Mouse (Mus musculus) gastrocnemius, adult 18-20 months (tissue): ENCODE data around the gene Sbf2. TPM values are rescaled to one million over a fixed set of nuclear protein-coding genes. Genes with fewer than 3 reads are reported as not detected.
"Not testable (repeated sequence)": the region's sequence is repeated elsewhere in the genome, so short reads cannot be mapped to it uniquely, and the experiment has no call there.

Experiments
- DNase-seq: peaks from one replicate; pipeline ENCODE4 v3.0.0; 2021; ENCODE audit warnings: low spot score
- total RNA-seq, 2 experiments: library from RNA; stranded (reverse); gene quantifications; 2 replicates each; pipeline ENCODE4 v1.2.3; 2021

Sbf2 gene
- total RNA-seq, 2 experiments from 2014 or later: 9.1 to 9.3 TPM

- no peak for DNase-seq
These were observed 200.4 kb downstream of the Sbf2 start for GRCm38 (mm10) chr7:110414276-110414675.

- no peak for DNase-seq
These were observed 212.6 kb downstream of the Sbf2 start for GRCm38 (mm10) chr7:110402092-110402491.

DNA sequence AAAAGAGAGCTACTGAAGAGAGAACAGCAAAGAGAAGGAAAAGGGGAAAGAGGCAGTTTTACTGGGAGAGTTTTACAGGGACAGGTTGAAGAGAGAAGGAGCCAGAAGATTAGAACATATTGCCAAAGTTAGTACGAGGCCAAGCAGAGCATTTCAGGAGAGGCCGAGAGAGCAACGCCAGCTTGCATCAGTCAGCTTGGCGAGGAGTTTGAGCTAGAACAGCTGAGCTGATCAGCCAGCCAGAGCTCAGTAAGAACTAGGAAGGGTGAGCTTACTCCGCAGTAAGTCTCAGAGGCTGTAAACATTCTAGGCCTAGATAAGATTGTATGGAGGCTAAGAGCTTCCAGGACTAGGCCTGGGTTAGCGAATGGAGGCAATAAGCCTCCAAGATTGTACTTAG is 222.1 kb downstream of the Sbf2 start:
- DNase-seq: no peak

GRCm38 (mm10) chr7:110391632-110392031 is 223.1 kb downstream of the Sbf2 start:
- DNase-seq: no peak

DNA sequence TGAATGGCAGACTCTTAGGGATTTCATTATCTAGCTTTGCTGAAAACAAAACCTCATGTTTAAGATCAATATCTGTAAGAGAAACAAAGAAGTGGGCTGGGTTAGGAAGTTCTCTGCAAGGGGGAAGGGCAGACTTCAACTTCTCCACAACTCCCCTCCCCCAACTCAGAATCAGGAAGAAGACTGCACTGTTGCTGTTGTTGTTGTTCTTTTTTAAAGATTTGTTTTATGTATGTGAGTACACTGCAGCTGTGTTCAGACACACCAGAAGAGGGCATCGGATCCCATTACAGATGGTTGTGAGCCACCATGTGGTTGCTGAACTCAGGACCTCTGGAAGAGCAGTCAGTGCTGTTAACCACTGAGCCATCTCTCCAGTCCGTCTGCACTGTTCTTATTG is 225.8 kb downstream of the Sbf2 start:
- DNase-seq: not testable (repeated sequence)

DNA sequence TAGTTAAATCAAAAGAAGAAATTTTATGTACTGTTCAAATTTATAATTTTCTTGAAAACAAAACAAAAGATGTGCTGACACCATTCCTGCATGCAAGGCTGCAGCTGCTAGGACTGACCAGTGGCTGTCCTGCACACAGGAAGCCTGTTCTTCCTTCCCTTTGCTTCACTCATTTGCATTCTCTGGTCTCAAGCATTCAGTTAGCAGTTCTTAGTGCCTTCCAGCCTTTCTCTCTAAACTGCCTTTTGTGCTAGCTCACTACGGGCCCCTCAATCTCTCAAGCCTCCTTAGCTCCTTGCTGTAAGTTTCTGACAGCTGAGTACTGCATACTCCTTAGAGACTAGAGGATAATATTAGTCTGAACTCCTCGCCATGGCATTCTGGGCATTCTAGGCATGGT is 227.2 kb downstream of the Sbf2 start:
- no peak for DNase-seq

DNA sequence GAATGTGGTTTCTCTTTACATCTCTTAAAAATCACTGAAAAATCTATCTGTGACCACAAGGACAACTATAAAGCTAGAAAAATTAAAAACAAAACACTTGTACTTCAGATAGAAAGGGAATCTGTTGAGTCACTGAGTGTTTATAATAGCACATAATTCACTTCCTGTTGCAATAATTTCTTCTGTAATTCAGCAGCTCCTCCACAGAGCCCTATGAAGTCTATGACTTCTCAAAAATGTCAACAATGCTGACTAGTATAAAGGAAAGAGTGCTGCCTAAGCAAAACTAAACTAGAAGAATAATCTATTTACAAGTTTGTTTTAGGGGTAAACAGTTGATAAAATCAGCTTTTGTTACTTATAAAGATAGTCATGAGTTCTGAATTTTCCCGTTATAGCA is 229.2 kb downstream of the Sbf2 start:
- no peak for DNase-seq

GRCm38 (mm10) chr7:110384343-110384742 is 230.4 kb downstream of the Sbf2 start:
- no peak for DNase-seq

DNA sequence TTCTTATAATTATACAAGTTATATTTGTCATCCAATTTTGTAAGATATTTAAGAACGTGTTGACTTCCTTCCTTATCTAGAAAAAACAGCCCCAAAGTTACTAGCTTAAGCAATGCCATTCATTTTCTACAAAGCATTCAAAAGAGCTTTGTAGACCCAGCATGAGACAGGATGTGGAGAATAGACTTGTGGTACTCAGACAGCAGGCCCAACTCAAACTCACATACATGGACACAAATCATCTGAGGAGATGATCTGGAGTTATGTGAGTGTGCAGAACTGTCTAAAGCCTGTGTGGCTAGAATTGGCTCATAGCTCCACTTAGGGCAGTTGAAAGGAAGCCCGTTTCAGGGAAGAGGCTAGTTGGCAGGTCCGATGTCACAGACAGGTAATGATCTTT is 233.1 kb downstream of the Sbf2 start:
- DNase-seq: no peak

DNA sequence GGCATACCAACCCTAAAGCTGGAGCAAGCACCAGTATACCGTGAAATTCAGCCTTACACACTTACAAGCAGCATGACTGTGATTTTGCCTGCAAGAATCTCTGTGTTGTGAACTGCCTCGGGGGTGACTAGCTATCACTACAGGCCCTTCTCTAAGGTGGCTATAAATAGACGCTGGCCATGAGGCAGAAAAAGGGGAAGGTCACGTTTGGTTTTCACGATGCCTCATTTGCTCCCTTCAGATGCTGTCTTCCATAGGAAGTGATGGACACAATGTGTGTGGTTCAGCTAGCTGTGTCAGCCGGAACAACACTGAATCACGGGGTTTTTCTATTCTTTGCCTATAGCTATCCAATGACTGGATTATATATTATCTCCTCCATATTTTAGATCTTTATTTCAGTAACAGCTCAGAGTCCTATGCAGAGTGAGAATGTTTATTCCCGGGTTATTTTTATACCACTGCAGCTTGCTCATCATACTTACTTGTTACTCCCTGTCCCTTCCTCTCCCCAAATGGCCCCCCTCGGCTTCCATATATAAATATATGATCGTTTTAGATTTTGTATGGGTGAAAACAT is 235.3 kb downstream of the Sbf2 start:
- no peak for DNase-seq

GRCm38 (mm10) chr7:110372529-110372928 is 242.2 kb downstream of the Sbf2 start:
- DNase-seq: no peak

DNA sequence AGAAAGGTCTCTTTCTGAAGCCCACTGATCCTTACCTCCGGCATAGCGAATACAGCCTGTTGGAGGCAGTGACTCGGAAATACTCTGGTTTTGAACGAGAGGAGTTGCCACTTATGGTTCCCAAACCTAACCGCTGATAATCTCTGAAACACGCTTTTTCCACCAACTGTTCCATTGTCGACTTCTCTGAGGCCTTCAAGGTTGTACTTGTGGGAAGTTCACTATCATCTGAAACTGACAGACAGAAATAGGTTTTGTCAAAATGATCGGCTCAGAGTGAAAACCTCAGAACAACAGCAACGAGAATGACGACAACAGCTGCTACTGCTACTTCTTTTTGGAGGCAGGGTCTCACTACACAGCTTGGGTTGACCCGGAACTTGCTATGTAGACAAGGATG is 252.7 kb downstream of the Sbf2 start:
- DNase-seq: no peak

DNA sequence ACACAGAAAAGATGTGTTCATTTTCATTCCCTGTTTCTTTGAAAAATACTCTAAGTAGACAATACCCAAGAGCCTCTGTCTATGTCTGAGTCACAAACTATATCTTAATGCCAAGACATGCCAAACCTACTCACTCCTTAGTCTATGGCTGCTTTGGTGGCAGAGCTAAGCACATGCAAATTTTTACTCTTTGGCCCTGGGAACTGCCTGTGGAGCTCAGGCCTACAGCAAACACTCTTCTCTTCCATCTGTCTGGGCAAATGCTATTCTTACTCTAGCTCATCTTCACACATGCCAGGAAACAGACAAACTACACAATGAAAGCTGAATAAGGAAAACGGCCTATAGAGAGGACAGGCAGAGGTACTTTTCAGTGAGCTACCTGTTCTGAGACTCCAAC is 253.2 kb downstream of the Sbf2 start:
- no peak for DNase-seq

DNA sequence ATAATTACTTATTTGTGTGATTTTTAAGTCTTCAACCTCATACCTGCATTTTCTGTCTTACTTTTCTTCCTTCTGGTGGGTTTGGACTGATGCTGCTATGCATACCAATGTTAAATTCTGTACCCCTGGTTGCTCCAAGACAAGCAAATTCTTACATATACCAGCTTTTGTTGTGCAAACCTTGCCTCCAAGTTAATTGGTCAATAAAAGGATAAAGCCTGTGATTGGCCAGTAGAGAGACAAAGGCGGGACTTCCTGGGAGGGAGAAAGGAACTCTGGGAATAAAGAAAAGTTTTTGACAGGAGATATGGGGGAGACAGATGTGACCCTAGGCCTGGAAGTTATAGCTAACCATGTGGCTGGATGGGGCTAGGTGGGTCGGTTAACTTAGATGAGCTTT is 255.3 kb downstream of the Sbf2 start:
- no peak for DNase-seq

DNA sequence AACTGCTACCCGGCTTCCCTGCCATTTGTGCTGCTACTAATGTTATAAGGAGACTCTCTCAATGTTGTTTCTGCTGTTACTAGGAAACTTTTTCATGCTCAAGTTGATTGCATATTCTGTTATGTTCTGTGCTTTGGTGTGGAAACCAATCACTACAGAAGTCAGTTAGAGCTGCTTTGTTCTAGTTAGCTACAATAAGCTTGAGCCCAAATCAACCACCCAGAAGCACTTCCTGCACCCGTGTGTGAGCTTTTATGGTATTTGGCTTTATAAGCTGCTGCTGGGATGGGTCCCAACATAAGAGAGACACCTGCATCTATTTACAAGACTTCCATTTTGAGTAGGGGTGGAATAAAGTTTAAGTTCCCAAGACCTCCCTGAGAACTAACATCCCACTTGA is 260.8 kb downstream of the Sbf2 start:
- no peak for DNase-seq

DNA sequence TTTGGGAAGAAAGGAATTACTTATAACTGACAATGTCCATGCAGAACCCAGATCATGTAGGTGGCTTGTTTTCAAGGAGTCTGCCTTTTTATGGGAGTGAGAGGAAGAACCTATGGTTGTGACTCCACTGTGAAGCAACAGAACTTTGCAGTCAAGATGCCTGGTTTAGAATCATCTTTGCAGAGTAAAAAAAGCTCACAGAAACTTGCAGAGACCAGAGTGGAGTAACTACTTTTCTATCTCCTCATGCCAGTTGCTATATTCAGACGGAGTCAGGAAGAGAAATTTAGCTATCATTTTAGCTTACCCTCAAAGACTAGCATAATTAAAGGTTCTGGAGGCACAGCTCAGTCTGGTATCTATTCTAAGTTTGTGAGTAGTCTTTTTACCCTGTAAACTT is 267.5 kb downstream of the Sbf2 start:
- no peak for DNase-seq

- DNase-seq: no peak
These were observed 277.1 kb downstream of the Sbf2 start for GRCm38 (mm10) chr7:110337601-110338000.

DNA sequence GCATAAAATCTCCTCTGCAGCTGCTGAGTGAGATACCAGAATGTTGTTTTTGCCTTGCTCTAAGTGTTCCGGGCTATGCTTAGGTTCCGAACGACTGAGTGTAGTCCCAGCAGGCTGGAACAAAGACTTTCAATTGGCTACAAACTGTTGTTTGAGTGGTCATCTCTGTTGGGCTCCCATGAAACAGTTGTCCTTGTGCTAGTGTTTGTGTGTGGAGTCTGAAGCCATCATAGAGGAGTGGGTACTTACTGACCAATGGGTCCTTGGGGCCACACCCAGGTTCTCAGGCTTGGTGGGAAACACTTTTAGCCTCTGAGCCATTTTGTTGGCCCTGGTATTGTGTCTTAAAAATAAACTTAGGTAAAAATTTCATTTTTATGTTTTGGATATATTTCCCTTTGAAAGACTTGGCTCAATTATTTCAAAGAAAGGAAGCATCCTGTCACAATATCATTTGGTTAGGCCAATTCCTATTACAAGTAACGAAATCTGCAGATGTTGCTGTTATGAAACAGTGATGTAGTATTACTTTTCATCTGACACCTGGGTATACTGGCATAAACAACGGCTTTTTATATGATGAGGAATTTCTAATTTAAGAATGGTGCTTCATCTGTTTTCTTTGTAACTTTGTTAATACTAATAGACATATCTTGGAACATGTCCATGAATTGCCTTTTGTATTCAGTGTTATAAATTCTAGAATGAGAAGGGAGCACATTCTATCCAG is 289.2 kb downstream of the Sbf2 start:
- DNase-seq: no peak

- no peak for DNase-seq
These were observed 289.9 kb downstream of the Sbf2 start for GRCm38 (mm10) chr7:110324852-110325251.

GRCm38 (mm10) chr7:110321106-110321505 is 293.6 kb downstream of the Sbf2 start:
- no peak for DNase-seq

DNA sequence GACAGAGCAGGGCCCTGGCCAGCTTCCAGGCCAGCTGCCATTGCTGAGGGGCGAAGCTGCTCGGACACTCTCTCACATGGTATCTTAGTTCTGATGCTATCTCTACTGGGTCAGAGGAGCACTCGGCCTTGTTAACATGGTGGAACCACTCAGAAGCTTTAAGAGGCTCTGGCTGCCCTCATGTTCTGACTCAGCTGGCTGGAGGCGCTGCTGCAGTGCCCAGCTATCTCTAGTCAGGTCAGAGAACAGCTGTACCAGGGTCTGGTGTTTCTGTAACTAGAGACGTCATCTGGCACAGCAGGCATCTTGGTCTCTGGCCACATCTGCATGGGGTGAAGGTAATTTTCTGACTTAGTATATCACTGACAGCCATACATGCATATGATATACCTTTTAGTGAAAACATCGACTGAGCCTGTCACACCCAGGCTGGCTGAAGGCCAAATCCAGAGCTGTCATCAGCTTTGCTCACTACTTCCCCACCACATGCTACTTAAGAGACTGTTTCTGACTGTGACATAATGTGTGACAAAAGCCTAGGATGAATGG is 295.7 kb downstream of the Sbf2 start:
- DNase-seq: no peak

DNA sequence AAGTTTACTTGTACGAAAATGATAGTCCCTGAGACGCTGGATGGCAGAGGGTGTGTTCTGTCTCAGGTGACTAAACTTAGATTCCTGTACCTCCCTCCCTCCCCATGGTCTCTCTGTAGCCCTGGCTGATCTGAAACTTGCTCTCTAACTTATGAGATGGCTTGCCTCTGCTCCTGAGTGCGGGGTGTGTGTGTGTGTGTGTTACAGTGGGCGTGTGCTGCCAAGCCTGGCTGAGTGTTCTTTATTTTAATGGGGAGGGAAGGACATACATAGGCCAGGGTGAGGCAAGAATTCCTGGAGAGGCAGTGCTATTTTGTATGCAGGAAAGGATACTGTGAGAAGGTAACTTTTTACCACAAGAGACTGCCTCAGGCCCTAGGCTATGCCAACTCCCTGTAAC is 297.3 kb downstream of the Sbf2 start:
- no peak for DNase-seq

GRCm38 (mm10) chr7:110315352-110315751 is 299.4 kb downstream of the Sbf2 start:
- DNase-seq: no peak
